Mouse (Mus musculus) neutrophil, adult 83 days (primary cell): Measurements from ENCODE around the gene Slc23a4. TPM values are rescaled to one million over a fixed set of nuclear protein-coding genes. Genes with fewer than 3 reads are reported as not detected.

Experiments used
- total RNA-seq, 2 experiments: library from RNA; stranded (reverse); gene quantifications; one replicate each; pipeline ENCODE4 v1.2.4; 2023

Slc23a4 gene
- total RNA-seq, result under 1 TPM in 1 of 2 experiments, not detected in 1; 0.33 TPM

DNA sequence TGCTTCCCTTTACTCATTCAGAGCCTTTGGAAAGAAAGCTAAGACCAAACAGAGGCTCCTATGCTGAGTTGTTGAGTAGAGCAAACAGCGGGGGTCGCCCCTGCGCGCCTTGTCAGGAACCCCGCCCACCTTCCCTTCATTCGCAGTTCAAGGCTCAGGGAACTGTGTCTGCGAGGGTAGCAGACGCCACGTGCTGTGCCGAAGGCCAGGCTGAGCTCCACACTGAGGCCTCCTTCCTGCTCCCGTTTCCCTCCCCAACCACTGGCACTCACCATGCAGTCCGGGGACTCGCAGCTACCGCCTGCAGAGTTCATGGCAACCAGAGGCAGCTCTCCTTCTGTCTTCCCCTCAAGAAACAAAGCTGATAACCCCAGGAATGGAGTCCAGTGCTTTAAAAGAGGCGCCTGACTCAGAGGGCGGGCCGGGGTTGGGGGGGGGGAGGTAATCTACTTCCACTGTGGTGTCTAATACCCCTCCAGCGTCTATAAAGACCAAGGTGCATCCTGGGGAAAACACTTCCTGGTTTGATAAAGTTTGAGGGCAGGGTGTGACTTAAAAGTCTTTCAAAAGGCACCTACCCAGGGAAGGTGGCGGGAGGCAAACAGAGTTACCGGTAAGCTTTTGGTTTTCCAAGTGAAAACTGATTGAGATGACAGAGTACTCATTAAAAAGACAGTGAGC, at the start of gene Slc23a4:
Slc23a4 (minus strand) TSS at position 324 of the 681 bp plus-strand sequence.

DNA sequence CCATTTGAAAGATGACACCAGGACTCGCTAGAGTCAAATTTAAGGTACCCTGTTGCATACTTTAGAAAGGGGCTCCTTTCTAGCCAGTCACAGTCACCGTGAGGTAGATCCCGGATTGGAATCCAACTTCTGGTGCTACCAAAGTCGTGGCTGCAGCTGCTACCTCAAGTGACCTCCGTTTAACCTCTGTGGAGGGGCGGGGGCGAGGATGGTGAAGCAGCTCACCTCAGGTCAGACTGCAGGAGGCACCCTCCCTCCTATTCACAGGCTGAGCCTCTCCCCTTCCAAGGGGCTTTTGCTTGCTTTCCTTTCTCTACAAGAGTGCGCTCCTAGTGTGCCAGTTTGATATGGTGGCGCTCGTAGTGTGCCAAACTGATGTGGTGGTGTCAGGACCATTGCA, 68.2 kb downstream of the Slc23a4 start, which contains the start of gene Stra8:
Stra8 (plus strand) TSS at position 208 of the 400 bp plus-strand sequence.

DNA sequence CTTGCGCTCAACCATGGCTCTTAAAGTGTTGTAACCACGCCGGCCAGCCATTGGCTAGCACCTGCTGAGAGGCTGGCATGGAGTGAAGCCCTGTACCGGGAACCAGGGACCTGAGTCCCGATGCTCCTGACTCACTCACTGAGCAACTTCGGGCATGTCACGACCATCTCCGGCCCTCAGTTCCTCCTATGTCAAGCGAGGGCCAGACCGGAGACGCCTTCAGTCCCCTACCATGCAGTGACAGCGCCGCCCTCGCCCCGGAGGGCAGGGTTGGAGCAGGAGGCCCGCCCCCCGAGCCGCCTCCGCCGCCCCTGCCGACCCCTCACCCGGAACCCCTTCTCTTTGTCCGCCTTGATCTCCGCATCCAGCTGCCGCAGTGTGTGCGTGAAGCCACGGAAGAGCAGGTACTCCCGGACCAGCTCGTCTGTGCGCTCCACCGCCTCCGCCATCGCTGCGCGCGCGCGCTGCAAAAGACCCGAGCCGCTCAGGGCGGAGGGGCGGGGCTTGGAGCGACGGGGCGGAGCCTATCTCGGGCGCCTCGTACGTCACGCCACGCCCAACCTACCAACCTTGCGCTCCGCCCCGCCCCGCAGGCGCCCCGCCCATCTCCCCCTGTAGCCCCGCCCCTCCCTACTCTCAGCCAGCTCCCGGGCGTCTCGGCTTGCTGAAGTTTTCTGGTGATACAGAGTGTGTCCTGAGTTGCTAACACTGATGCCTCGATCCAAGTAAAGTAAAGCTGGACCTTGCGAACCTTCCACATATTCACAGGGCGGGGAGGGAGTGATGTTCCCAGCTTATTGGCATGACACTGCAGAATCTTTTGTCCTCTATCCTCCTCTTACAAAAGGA, 77.6 kb downstream of the Slc23a4 start, which contains the start of gene Wdr91:
Wdr91 (minus strand) TSS at position 506 of the 849 bp plus-strand sequence.

Other genes with a start within 250 kb of the Slc23a4 start
- 1 to 10 TPM in 1 of 2 experiments, under 1 TPM in 1; 0.60 to 2.1 TPM for gene Agbl3, start 208.0 kb downstream of the Slc23a4 start, total RNA-seq
- 1 to 10 TPM; 6.3 to 8.5 TPM for gene Tmem140, start 125.3 kb downstream of the Slc23a4 start, total RNA-seq
- 10 to 100 TPM; 10.4 to 12.1 TPM for gene Cyren, start 110.3 kb downstream of the Slc23a4 start, total RNA-seq
- gene Wdr91, start 77.5 kb downstream of the Slc23a4 start, total RNA-seq, result 10 to 100 TPM; 17.3 to 24.9 TPM
- gene Stra8, start 68.2 kb downstream of the Slc23a4 start, total RNA-seq, result not detected
- 10 to 100 TPM; 22.7 to 26.2 TPM for gene Cnot4, start 145.3 kb upstream of the Slc23a4 start, total RNA-seq
- 10 to 100 TPM; 38.4 to 45.4 TPM for gene Nup205, start 189.0 kb upstream of the Slc23a4 start, total RNA-seq